Comparison of ENCODE assay signal across 8 mouse cellular contexts in the genomic region with DNA sequence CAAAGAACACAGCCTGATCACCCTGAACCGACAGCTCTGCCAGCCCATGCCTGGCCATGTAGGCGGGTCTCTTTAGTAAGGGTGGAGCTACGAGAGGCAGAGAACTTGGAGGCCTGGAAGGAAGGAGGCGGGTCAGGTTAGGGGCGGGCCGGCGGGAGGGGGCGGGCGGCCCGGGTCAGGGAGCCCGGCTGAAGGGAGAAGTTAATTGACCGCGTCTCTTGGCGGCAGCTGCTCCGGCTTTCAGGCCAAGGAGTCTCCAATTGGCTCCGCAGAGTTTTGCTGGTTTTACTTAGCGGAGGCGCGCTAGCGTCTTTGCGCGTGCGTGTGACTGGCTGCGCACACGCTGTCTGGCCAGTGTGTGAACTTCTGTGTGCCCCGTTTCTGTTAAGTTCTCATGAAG. TPM values are rescaled to one million over a fixed set of nuclear protein-coding genes. Genes with fewer than 3 reads are reported as not detected.
DNase-seq lines count a peak whose midpoint lies in the region; ATAC-seq and TF ChIP-seq lines count a peak whose summit lies in the region.

No protein-coding gene starts in this region.

- peak overlapping the region; percentile 54 for H3K4me3 ChIP-seq in heart, adult 2 months
- H3K4me3 ChIP-seq in liver, postnatal 0 days (ENCODE audit: low read depth, low read length), result peak overlapping the region; percentile 43
- H3K4me3 ChIP-seq in neural tube, embryonic 12.5 days, result peak overlapping the region; percentile 21; the same call in 1 of the 2 replicates

- H3K4me1 ChIP-seq in heart, adult 2 months (ENCODE audit: control insufficient read depth, insufficient read depth, low read length), result peaks cover 5% of the 10 kb centered on the region
- H3K4me1 ChIP-seq in liver, postnatal 0 days (ENCODE audit: insufficient read depth), result peaks cover 27% of the 10 kb centered on the region
- peaks cover 43% of the 10 kb centered on the region for H3K4me1 ChIP-seq in neural tube, embryonic 12.5 days

- peak; percentile 76 for ATAC-seq in liver, postnatal 0 days
- peak; percentile 85 for ATAC-seq in neural tube, embryonic 12.5 days (ENCODE audit: low FRiP score, low read depth)

- intact Hi-C loops in heart, adult 2 months (cut with DNase I), result loop anchor here (1.0 kb wide), 1 partner anchor 49 kb away; no protein-coding TSS in a partner anchor

- no peaks in the 10 kb centered on the region for H3K36me3 ChIP-seq in heart, adult 2 months (ENCODE audit: control insufficient read depth, insufficient read depth, low read length)
- no peaks in the 10 kb centered on the region for H3K36me3 ChIP-seq in liver, postnatal 0 days (replicated peaks; ENCODE audit: insufficient read depth, low read length)
- no peaks in the 10 kb centered on the region; the same call in 1 of the 2 replicates for H3K36me3 ChIP-seq in neural tube, embryonic 12.5 days

- peak overlapping the region; percentile 68 for H3K27ac ChIP-seq in heart, adult 2 months
- peak overlapping the region; percentile 65; the same call in 1 of the 2 replicates for H3K27ac ChIP-seq in liver, postnatal 0 days (ENCODE audit: low read depth)
- no peak overlapping the region for H3K27ac ChIP-seq in neural tube, embryonic 12.5 days

- TF ChIP-seq CTCF in heart, adult 2 months (IDR thresholded peaks at IDR 0.05), result no peak
- no peak for TF ChIP-seq CTCF in liver, postnatal 0 days (IDR thresholded peaks at IDR 0.05; ENCODE audit: low read depth)

- no peaks in the 10 kb centered on the region for H3K27me3 ChIP-seq in heart, adult 2 months (ENCODE audit: control insufficient read depth, insufficient read depth, low read length)
- H3K27me3 ChIP-seq in liver, postnatal 0 days (ENCODE audit: insufficient read depth, low read length), result peaks cover 5% of the 10 kb centered on the region
- peaks cover 3% of the 10 kb centered on the region for H3K27me3 ChIP-seq in neural tube, embryonic 12.5 days (replicated peaks)

- H3K79me2 ChIP-seq in heart, adult 2 months (replicated peaks; ENCODE audit: control insufficient read depth, insufficient read depth, low read length), result no peaks in the 10 kb centered on the region

- peak; percentile 34 to 50 for DNase-seq in left cerebral cortex, adult 18-20 months (ENCODE audit: low spot score in 2 of 2)
- no peak for DNase-seq in left cerebral cortex, adult 8-10 months (ENCODE audit: low spot score in 2 of 2)
- peak; percentile 95 for DNase-seq in embryo, embryonic 11 days
- DNase-seq in heart, adult 2 months, result peak; percentile 84 to 90
- DNase-seq in kidney, adult 18-20 months, result peak; percentile 85
- DNase-seq in liver, postnatal 0 days, result peak; percentile 83
- DNase-seq in thymus, postnatal 10 days (ENCODE audit: low spot score in 2 of 2), result peak; percentile 30 to 31

- H3K4me2 ChIP-seq in liver, postnatal 0 days (ENCODE audit: low read depth, low read length), result peak overlapping the region; percentile 74
- peak overlapping the region; percentile 67 for H3K4me2 ChIP-seq in neural tube, embryonic 12.5 days (replicated peaks)

- no peaks in the 10 kb centered on the region for H3K9me3 ChIP-seq in liver, postnatal 0 days (ENCODE audit: low read length)
- H3K9me3 ChIP-seq in neural tube, embryonic 12.5 days, result no peaks in the 10 kb centered on the region

- H3K9ac ChIP-seq in heart, adult 2 months (ENCODE audit: low read depth, low read length), result peak overlapping the region; percentile 51
- peak overlapping the region; percentile 26 for H3K9ac ChIP-seq in liver, postnatal 0 days (replicated peaks)
- H3K9ac ChIP-seq in neural tube, embryonic 12.5 days, result peak overlapping the region; percentile 22; the same call in 1 of the 2 replicates

- under 1% methylated on average over 22 of the region's 26 CpGs for WGBS in heart, adult 2 months
- WGBS in liver, postnatal 0 days (ENCODE audit: insufficient replicate concordance), result under 1% methylated on average over 22 of the region's 26 CpGs
- WGBS in neural tube, embryonic 12.5 days, result under 1% methylated on average over 26 of the region's 26 CpGs

- no peak for TF ChIP-seq EP300 in heart, adult 2 months (IDR thresholded peaks at IDR 0.05; ENCODE audit: insufficient read depth, low read depth, low read length)
- TF ChIP-seq EP300 in liver, postnatal 0 days (IDR thresholded peaks at IDR 0.05; ENCODE audit: low read depth), result no peak

- TF ChIP-seq POLR2A in heart, adult 2 months (IDR thresholded peaks at IDR 0.05; ENCODE audit: insufficient read depth, low read depth, low read length), result peak; percentile 46; the same call in 1 of the 2 replicates

RNA-seq across cellular contexts. Expression of a gene that starts 9.0 kb away (rescaled TPM):
- not detected for total RNA-seq in left cerebral cortex, adult 18-20 months (2021)
- total RNA-seq in left cerebral cortex, adult 8-10 months (2022), result 1 to 10 TPM in 3 of 4 experiments, not detected in 1; 2.4 to 3.2 (median 2.6) TPM
- total RNA-seq in heart, adult 2 months (2021), result over 10,000 TPM in 1 of 2 experiments, 1,000 to 10,000 TPM in 1; 9,326 to 11,139 TPM
- polyA plus RNA-seq in heart, adult 2 months (2012; rRNA removed), result 9,227 and 12,279 TPM in 2 replicates
- polyA plus RNA-seq in liver, postnatal 0 days (2015; fragmentation: Nextera tagmentation; extraction: Ambion mirVana), result 0.52 and 2.0 TPM in 2 replicates
- 1.0 and 3.9 TPM in 2 replicates for polyA plus RNA-seq in neural tube, embryonic 12.5 days (2016; fragmentation: Nextera tagmentation; extraction: Ambion mirVana)

RNA-seq across cellular contexts. Expression of a gene that starts 14.3 kb away (rescaled TPM):
- 1 to 10 TPM; 5.3 to 6.9 TPM for total RNA-seq in left cerebral cortex, adult 18-20 months (2021)
- total RNA-seq in left cerebral cortex, adult 8-10 months (2022), result 1 to 10 TPM; 8.4 to 8.7 (median 8.6) TPM
- total RNA-seq in heart, adult 2 months (2021), result 1 to 10 TPM; 6.0 to 7.0 TPM
- polyA plus RNA-seq in heart, adult 2 months (2012; rRNA removed), result 10.3 and 12.6 TPM in 2 replicates
- 5.2 and 5.3 TPM in 2 replicates for polyA plus RNA-seq in liver, postnatal 0 days (2015; fragmentation: Nextera tagmentation; extraction: Ambion mirVana)
- 40.6 and 42.4 TPM in 2 replicates for polyA plus RNA-seq in neural tube, embryonic 12.5 days (2016; fragmentation: Nextera tagmentation; extraction: Ambion mirVana)

Comparison
In these comparisons a context has a peak if more than half of its experiments do, and no peak if none do; other contexts are left out.
1. DNase-seq: peak in left cerebral cortex, adult 18-20 months (2 of 2), embryo, embryonic 11 days (single experiment), heart, adult 2 months (2 of 2), kidney, adult 18-20 months (single experiment), liver, postnatal 0 days (single experiment) and thymus, postnatal 10 days (2 of 2); none in left cerebral cortex, adult 8-10 months (0 of 2).
2. RNA of a gene that starts 9.0 kb away (total RNA-seq): 9,326 to 11,139 TPM in heart, adult 2 months; 2.4 to 3.2 TPM in left cerebral cortex, adult 8-10 months and not detected in left cerebral cortex, adult 18-20 months; every median in the first group is over 1,000 times any median in the second.
3. Peak in every context shown above with its lines, with median percentiles within 50 percentile points of each other: H3K4me3 ChIP-seq and H3K9ac ChIP-seq.